Mouse (Mus musculus) urinary bladder, postnatal 36 days (tissue): ENCODE measurements around the gene 9030624G23Rik.
"Not testable (repeated sequence)": the region's sequence is repeated elsewhere in the genome, so short reads cannot be mapped to it uniquely, and the experiment has no call there.

Experiments used
- DNase-seq, 2 experiments: peaks; one replicate each; pipeline ENCODE4 v3.0.0; 2022; ENCODE audit warnings: low spot score in 2 of 2, mixed read lengths in 1 of 2

Gene 9030624G23Rik

DNA sequence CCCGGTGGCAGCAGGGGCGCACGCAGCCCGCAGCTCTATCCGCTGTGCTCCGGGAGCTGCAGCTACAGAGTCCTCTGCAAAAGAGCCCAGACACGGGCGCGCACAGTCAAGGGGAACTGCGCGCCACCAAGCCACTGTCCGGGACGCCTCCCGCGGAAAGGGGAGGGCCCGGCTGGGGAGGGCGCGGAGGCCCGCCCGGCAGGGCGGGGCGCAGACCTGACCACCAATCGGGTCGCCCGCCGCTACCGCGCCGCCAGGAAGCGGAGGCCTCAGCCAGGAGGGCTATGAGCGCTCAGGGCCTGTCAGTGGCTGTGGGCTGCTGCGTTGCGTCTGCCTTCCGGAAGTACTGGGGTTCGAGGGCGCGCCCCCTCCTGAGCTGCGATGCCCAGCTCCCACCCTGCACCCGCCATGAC lies at the start of gene 9030624G23Rik:
Gene 9030624G23Rik (minus strand): TSS at position 139 of the 413 bp plus-strand sequence.
- peak; percentile 51 to 67 for DNase-seq

DNA sequence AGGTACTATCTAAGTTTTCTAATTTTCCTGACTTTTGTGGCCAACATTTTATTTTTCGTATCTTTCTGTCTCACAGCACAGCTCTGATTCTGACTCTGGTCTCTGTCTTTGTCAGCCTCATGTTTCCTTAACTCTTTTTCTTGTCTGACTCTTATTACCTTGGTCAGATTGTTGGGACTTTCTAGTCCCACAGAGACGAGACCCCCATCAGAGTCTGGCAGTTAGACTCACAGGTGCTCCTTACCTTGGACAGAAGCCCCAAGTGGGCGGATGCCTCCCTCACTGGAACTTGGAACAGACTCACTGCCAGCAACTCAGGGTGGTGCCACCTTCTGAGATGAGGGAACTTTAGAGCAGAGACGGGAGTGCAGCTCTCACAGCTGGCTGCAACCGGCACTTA lies 13.9 kb downstream of the 9030624G23Rik start:
- not testable (repeated sequence) for DNase-seq
